Mouse (Mus musculus): ENCODE results near the gene Gimap1.

Gene Gimap1

DNA sequence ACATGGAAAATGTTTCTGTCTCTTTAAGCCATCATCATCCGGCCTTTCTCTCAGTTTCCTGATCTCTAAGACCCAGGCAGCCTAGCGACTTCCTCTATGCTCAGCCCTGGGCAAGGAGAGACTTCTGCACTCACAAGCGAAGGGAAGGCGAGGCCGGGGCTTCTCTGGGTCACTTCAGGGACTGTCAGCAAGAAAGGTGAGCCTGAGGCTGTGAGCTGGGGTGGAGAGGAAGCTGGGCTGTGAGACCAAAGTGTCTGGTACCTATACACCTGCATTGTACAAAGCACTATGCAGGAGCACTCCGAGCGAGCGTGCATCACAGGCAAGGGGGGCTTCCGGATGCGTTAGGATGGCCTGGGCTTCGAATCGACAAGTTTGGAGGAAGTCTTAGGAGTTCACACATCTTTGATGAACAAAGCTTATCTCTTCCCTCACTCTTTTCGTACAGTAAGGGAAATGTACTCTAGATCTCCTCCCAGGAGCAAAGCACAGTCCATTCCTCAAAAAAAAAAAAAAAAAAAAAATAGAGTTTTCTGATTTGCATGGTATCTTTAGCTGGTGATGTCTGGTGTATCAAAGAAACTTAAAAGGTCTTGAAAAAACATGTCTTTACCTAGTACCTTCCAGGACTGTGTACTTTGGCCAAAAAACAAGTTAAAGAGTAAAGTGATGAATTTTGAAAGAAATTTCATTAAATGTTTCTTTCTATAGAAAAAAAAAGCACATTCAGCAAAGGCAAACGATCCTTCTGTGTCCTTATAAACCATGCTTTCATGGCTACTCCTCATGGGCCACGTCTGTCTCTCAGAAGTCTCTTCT is at the start of gene Gimap1:
TSS of gene Gimap1 (plus strand) at position 94 of the 819 bp plus-strand sequence.
- peak; percentile 68 for DNase-seq (ENCODE audit: low spot score)

DNA sequence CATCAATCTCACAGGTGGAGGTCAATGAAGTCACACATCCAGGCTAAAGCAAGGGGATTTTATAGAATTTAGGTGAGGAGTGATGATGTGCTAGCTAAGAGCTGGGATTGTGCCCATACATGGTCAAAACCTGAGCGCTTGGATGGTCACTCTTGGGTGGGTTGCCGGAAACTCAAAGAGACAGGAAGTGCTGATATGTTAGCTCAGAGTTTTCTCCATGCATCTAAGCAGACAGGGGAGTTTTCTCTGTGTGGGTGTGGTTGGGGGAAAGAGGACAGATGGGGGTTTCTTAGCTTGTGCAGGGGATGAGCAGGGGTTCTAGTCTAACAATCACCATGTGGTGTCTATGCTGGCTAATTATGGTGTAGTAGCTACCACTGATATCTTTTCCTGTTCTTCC is 49.5 kb upstream of the Gimap1 start:
- no peak for DNase-seq (ENCODE audit: low spot score)

- DNase-seq (ENCODE audit: low spot score), result no peak
Observed at GRCm38 (mm10) chr6:48692962-48693361, 45.9 kb upstream of the Gimap1 start.

GRCm38 (mm10) chr6:48696830-48697554 is 41.9 kb upstream of the Gimap1 start:
- DNase-seq (ENCODE audit: low spot score), result no peak

- DNase-seq (ENCODE audit: low spot score), result no peak
Observed at GRCm38 (mm10) chr6:48697555-48697930, 41.3 kb upstream of the Gimap1 start.

- no peak for DNase-seq (ENCODE audit: low spot score)
Observed at GRCm38 (mm10) chr6:48698066-48698856, 40.6 kb upstream of the Gimap1 start.

GRCm38 (mm10) chr6:48698888-48699287 is 40.0 kb upstream of the Gimap1 start:
- DNase-seq (ENCODE audit: low spot score), result no peak

DNA sequence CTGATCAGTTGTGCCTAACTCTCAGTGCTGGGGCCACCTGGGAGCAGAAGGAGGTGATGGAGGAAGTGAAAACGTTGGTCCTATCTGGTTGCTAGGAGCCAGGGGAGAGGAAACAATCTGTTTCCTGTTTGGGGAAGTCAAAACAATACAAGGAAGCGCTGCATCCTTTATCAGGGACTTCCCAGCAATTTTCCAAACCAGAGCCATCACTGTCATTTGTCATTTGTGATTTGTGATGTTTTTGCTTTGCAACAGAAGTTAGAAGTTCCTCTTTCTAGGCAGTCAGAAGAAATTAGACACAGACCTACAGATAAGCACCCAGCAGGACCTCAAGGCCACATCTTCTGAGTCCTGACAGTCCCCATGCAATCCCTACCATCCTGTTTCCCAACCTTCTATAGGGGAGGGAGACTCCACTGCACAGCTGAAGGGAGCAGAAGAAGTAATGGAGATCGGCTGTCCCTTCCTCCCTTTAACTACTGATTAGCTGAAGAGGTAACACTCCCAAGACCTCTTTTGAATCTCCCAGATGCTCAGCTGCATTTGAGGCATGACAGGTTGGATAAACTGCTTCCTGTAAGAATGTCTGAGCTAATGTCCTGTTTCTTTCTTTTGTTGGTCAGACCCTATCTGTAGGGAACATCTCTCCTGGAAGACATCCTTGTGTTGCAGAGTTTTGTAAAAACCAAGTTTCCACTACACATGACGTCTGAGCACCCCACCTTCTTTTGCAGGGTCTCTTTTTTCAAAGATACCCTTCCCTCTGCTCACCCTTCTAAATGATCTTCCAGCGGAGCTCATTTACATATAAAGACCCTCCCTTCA is 38.4 kb upstream of the Gimap1 start:
- peak; percentile 87 for DNase-seq (ENCODE audit: low spot score)

DNA sequence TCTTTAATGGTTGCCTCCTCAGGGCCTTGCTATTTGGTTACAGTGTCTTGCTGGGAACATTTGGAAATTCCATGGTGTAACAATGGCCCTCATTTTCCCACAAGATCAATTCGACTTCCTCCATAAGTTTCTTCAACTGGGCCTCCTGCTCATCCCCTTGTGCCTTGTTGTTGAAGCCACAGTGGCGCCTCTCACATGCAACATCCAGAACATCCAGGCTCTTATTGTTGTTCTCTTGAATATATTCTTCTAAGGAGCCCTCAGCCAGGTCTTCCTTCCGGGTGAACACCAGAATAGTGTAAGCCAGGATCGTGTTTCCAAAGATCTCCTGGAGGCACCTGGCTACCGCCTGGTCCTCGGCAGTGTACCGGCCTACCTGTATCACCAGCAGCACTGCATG is 36.7 kb upstream of the Gimap1 start:
- DNase-seq (ENCODE audit: low spot score), result no peak

DNA sequence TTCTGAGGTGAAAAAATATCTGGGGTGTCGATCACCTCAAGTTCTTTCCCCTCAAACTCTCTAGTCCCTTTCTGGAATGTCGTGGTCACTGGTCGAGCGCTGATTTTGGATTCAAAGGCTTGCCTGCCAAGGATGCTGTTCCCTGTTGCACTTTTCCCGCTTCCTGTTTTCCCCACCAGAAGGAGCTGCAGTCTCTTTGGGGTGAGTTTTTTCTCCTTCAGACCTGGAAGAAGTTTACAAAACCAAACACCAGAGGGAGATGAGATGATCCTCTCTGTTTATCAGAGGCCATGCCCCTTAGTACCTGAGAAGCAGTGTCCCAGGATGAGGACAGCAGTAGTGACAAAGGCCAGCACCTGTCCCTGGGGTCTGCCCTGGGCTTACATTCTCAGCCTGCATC is 36.3 kb upstream of the Gimap1 start:
- no peak for DNase-seq (ENCODE audit: low spot score)

DNA sequence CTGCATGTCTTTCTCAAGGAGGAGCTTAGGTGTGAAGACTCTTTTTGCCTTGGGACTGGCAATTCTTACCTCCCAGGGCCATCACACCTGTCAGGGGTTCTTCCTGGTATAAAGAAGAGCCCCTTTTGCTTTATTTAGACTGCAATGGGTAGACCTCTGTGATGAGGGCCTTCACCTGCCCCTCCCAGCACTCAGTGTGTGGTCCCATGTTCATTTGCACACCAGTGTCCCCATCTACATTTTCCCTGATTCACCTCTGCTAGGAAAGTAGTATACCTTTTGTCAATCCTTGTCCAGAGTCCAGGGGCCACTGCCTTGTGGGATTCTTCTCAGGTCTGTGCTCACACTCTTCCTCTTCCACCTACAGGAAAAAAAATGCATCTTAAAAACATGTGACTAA is 34.7 kb upstream of the Gimap1 start:
- DNase-seq (ENCODE audit: low spot score), result no peak

DNA sequence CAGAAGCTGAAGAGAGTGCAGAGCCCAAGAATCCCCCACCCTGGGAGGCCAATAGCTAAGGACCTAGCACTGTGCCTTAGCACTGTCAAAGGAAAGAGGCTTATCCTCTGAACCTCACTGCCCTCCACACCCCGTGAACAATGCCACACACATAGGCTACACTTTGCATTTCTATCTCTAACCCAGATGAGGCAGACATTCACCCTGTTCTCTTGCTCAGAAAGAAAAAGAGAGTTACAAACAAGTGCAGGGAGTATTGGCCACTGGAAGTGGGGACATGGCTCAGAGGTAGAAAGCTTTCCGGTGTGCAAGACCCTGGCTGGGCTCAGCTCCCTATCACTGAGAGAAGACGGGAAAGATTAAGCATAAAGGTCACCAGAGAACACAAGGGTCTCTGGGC is 32.7 kb upstream of the Gimap1 start:
- no peak for DNase-seq (ENCODE audit: low spot score)

- peak; percentile 50 for DNase-seq (ENCODE audit: low spot score)
Observed at GRCm38 (mm10) chr6:48718455-48718854, 20.4 kb upstream of the Gimap1 start, which contains the start of the genes Gm28053 and Gimap7. Gm28053 (plus strand) TSS chr6:48718607. Gimap7 (plus strand) TSS chr6:48718621.

DNA sequence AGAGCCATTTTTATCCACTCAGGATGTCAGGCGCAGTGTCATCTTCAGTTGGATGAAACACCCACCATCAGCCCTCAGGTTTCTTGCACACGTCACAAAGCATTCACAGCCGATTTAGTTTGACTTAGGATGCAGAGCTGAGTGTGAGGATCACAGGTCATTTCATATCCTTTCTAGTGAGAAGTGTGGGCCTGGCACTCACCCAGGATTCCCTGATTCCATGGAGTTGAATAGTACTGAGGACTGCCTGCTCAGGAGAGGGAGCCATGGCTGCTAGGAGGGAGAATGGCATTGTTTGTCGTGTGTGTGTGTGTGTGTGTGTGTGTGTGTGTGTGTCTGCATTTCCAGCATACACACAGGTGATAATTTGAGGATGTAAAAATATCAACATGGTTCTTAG is 18.5 kb upstream of the Gimap1 start:
- DNase-seq (ENCODE audit: low spot score), result no peak

DNA sequence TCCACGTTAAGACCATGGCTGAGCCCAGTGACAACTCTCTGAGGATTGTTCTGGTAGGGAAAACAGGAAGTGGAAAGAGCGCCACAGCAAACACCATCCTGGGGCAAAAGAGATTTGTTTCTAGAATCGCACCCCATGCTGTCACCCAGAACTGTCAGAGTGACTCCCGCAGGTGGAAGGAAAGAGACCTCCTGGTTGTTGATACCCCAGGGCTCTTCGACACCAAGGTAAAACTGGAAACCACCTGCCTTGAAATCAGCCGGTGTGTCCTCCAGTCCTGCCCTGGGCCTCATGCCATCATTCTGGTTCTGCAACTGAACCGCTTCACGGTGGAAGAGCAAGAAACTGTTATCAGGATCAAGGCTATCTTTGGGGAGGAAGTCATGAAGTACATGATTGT is 15.4 kb upstream of the Gimap1 start:
- no peak for DNase-seq (ENCODE audit: low spot score)

- peak; percentile 88 for DNase-seq (ENCODE audit: low spot score)
Observed at GRCm38 (mm10) chr6:48725476-48725875, 13.4 kb upstream of the Gimap1 start.

DNA sequence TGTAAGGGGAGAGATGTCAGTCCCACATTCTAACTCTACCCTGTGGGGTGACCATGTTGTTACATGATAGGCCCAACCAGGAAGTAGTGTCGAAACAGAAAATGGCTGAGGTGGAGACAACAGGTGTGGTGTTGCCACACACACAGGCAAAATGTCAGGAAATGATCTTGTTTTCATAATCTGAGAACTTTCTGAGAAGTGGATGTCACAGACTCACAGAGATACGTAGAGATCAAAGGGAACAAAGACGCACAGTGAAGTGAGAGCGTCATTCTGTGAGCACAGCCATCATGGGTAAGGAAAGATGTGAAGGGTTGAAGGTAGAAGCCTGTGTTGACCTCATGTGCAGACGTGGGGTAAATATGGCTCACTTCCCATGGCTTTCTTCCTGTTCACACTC is 11.1 kb upstream of the Gimap1 start:
- DNase-seq (ENCODE audit: low spot score), result no peak

DNA sequence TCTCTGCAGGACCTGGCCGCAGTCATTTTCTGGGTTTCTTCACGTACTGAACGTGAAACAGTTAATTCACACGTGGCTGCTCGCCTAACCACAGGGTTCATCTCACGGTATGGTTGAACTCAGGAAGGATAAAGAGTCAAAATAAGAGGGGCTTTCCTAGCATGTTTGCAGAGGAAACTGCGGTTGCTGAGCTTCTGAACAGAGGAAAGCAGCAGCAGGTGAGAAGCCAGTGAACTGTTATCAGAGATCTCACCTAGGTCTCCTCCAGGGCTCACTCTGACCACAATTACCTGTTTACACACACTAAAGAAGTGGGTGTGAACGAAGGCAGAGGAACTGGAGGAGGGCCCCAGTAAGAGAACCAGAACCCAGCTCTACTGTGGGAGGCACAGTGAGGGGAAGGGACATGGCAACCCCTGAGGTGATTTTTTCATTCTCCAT is 6.0 kb upstream of the Gimap1 start:
- DNase-seq (ENCODE audit: low spot score), result peak; percentile 74

DNA sequence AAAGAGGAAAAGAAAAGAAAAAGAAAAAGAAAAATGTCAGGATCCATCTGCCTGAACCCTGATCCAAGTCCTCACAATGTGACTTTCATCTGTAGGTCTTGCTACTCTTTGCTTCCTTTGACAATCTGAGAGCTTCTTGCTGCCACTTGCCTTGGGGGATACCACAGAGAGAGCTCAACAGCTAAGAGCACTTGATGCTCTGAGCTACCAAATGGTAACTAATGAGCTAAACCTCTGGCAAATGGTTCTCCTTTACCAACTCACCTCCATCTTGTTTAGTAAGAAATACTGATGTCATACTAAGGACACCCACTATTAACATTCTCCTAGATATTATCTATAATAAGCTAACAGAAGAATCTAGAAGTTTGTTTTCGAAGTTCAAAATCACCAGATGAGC is 5.2 kb upstream of the Gimap1 start:
- no peak for DNase-seq (ENCODE audit: low spot score)

- no peak for DNase-seq (ENCODE audit: low spot score)
Observed at GRCm38 (mm10) chr6:48737053-48737452, 1.8 kb upstream of the Gimap1 start.

GRCm38 (mm10) chr6:48737688-48738087 is 1.2 kb upstream of the Gimap1 start:
- DNase-seq (ENCODE audit: low spot score), result no peak

GRCm38 (mm10) chr6:48739780-48740055 is 864 bp downstream of the Gimap1 start:
- DNase-seq (ENCODE audit: low spot score), result no peak

All from lung, postnatal 25 days (tissue).